Mouse (Mus musculus) CH12.LX (cell line): ENCODE measurements around the gene 4930402F06Rik. TPM values are rescaled to one million over a fixed set of nuclear protein-coding genes. Genes with fewer than 3 reads are reported as not detected.

Experiments
- DNase-seq: peaks from one replicate; pipeline ENCODE4 v3.0.0-alpha.2; 2013; ENCODE audit errors: extremely low read depth
- H3K27ac ChIP-seq: 2 replicates; pipeline ENCODE4 v1.5.1; 2012; ENCODE audit warnings: low read depth, mild to moderate bottlenecking, control low read depth, moderate library complexity; ENCODE audit not compliant: insufficient read depth
- H3K27me3 ChIP-seq: replicated peaks from 2 replicates; pipeline ENCODE3; 2012; ENCODE audit warnings: inconsistent platforms
- H3K36me3 ChIP-seq, 2 experiments: replicated peaks in 1 of 2; 2 replicates each; pipeline versions ENCODE3 to v1.6.1; 2012; ENCODE audit warnings: inconsistent platforms in 1 of 2, low read length in 1 of 2, mild to moderate bottlenecking in 1 of 2, mixed read lengths in 1 of 2, moderate library complexity in 1 of 2; ENCODE audit not compliant: control insufficient read depth in 1 of 2, insufficient read depth in 1 of 2
- H3K4me1 ChIP-seq, 2 experiments: 2 replicates each; pipeline ENCODE4 v1.6.1; 2012; ENCODE audit warnings: inconsistent platforms in 1 of 2, moderate library complexity in 1 of 2; ENCODE audit not compliant: insufficient read depth in 2 of 2, control insufficient read depth in 1 of 2
- H3K4me2 ChIP-seq: 2 replicates; pipeline ENCODE4 v1.6.1; 2012; ENCODE audit warnings: low read depth, mild to moderate bottlenecking, control low read depth; ENCODE audit not compliant: poor library complexity, insufficient read depth, severe bottlenecking
- H3K4me3 ChIP-seq, 3 experiments: fragments of 150-350 bp in 1 of 3; sonication (generic) in 1 of 3; replicated peaks in 1 of 3; 2 replicates each; pipeline versions ENCODE3 to v1.5.1; 2011 to 2012; ENCODE audit warnings: low read depth in 2 of 3, low read length in 2 of 3, mild to moderate bottlenecking in 2 of 3, moderate library complexity in 2 of 3, control low read depth in 1 of 3, improper control_type of control experiment in 1 of 3, inconsistent platforms in 1 of 3, mixed read lengths in 1 of 3; ENCODE audit not compliant: poor library complexity in 1 of 3
- H3K79me2 ChIP-seq: replicated peaks from 2 replicates; pipeline ENCODE4 v1.6.1; 2012; ENCODE audit warnings: mild to moderate bottlenecking, moderate library complexity; ENCODE audit not compliant: control insufficient read depth, poor library complexity, insufficient read depth, severe bottlenecking; ENCODE audit errors: extremely low read depth
- H3K9ac ChIP-seq: 2 replicates; pipeline ENCODE4 v1.6.1; 2012; ENCODE audit warnings: low read depth, mild to moderate bottlenecking, control low read depth, moderate library complexity; ENCODE audit not compliant: insufficient read depth
- H3K9me3 ChIP-seq: replicated peaks from 2 replicates; pipeline ENCODE3; 2012; ENCODE audit warnings: low read length, inconsistent platforms, mixed read lengths
- BHLHE40 ChIP-seq: IDR thresholded peaks from 2 replicates; pipeline ENCODE4 v1.6.1; 2011; ENCODE audit warnings: mild to moderate bottlenecking, low read depth, low read length, improper control_type of control experiment
- CHD1 ChIP-seq: IDR thresholded peaks from 2 replicates; pipeline ENCODE4 v1.6.1; 2012; ENCODE audit warnings: low read depth, low read length, improper control_type of control experiment, inconsistent platforms
- CHD2 ChIP-seq: IDR thresholded peaks from 2 replicates; pipeline ENCODE4 v1.6.1; 2011; ENCODE audit warnings: low read length, improper control_type of control experiment
- CTCF ChIP-seq, 2 experiments: IDR thresholded peaks in 1 of 2; conservative IDR thresholded peaks in 1 of 2; 2 replicates each; pipeline ENCODE4 v1.5.1; 2011 to 2012; ENCODE audit warnings: low read depth in 2 of 2, low read length in 2 of 2, improper control_type of control experiment in 1 of 2, inconsistent platforms in 1 of 2, mild to moderate bottlenecking in 1 of 2, moderate library complexity in 1 of 2
- E2F4 ChIP-seq: IDR thresholded peaks from 2 replicates; pipeline ENCODE4 v1.6.1; 2011; ENCODE audit warnings: low read depth, low read length, improper control_type of control experiment; ENCODE audit not compliant: insufficient replicate concordance
- EP300 ChIP-seq: IDR thresholded peaks from 2 replicates; pipeline ENCODE4 v1.6.1; 2011; ENCODE audit warnings: low read length, improper control_type of control experiment
- ETS1 ChIP-seq: conservative IDR thresholded peaks from 2 replicates; pipeline ENCODE4 v1.6.1; 2012; ENCODE audit warnings: low read depth, mild to moderate bottlenecking, inconsistent platforms, low read length, improper control_type of control experiment, moderate library complexity
- GABPA ChIP-seq: IDR thresholded peaks from 2 replicates; pipeline ENCODE4 v1.6.1; 2012; ENCODE audit warnings: low read depth, low read length, improper control_type of control experiment, inconsistent platforms; ENCODE audit not compliant: insufficient replicate concordance
- IRF4 ChIP-seq: IDR thresholded peaks from 2 replicates; pipeline ENCODE4 v1.6.1; 2014; ENCODE audit warnings: low read depth, mild to moderate bottlenecking, inconsistent platforms, low read length, improper control_type of control experiment
- JUN ChIP-seq: IDR thresholded peaks from 2 replicates; pipeline ENCODE4 v1.6.1; 2011; ENCODE audit warnings: low read depth, mild to moderate bottlenecking, low read length, improper control_type of control experiment, moderate library complexity; ENCODE audit not compliant: insufficient read depth
- MAX ChIP-seq: IDR thresholded peaks from 2 replicates; pipeline ENCODE4 v1.6.1; 2011; ENCODE audit warnings: low read length, improper control_type of control experiment
- MEF2A ChIP-seq: IDR thresholded peaks from 2 replicates; pipeline ENCODE4 v1.6.1; 2014; ENCODE audit warnings: low read depth, mild to moderate bottlenecking, inconsistent platforms, low read length, improper control_type of control experiment, borderline replicate concordance
- NELFE ChIP-seq: IDR thresholded peaks from 2 replicates; pipeline ENCODE4 v1.6.1; 2011; ENCODE audit warnings: low read depth, low read length, improper control_type of control experiment
- PAX5 ChIP-seq: IDR thresholded peaks from 2 replicates; pipeline ENCODE4 v1.6.1; 2012; ENCODE audit warnings: low read length, inconsistent platforms, mixed read lengths
- POLR2A ChIP-seq: IDR thresholded peaks from 2 replicates; pipeline ENCODE4 v1.6.1; 2011; ENCODE audit warnings: low read depth, mild to moderate bottlenecking, improper control_type of control experiment, low read length
- POLR2AphosphoS2 ChIP-seq: IDR thresholded peaks from 2 replicates; pipeline ENCODE4 v1.6.1; 2011; ENCODE audit warnings: low read depth, low read length, improper control_type of control experiment
- SIN3A ChIP-seq: IDR thresholded peaks from 2 replicates; pipeline ENCODE4 v1.6.1; 2012; ENCODE audit warnings: low read length, improper control_type of control experiment, inconsistent platforms
- SMC3 ChIP-seq: IDR thresholded peaks from 2 replicates; pipeline ENCODE4 v1.6.1; 2011; ENCODE audit warnings: low read depth, low read length, improper control_type of control experiment
- TCF12 ChIP-seq: IDR thresholded peaks from 2 replicates; pipeline ENCODE4 v1.6.1; 2014; ENCODE audit warnings: low read depth, mild to moderate bottlenecking, inconsistent platforms, low read length, improper control_type of control experiment
- USF1 ChIP-seq: IDR thresholded peaks from 2 replicates; pipeline ENCODE4 v1.6.1; 2014; ENCODE audit warnings: low read depth, mild to moderate bottlenecking, inconsistent platforms, low read length, improper control_type of control experiment
- ZC3H11A ChIP-seq: IDR thresholded peaks from 2 replicates; pipeline ENCODE4 v1.6.1; 2012; ENCODE audit warnings: low read depth, mild to moderate bottlenecking, inconsistent platforms, low read length, improper control_type of control experiment
- ZNF384 ChIP-seq: IDR thresholded peaks from 2 replicates; pipeline ENCODE4 v1.6.1; 2012; ENCODE audit warnings: low read depth, low read length, improper control_type of control experiment, inconsistent platforms
- dilution Hi-C: fragments of 300-500 bp; cut with MboI; formaldehyde crosslinking; loops from 2 replicates; pipeline ENCODE4 v1.14.3; 2020; ENCODE audit warnings: low sequenced_read_pairs; ENCODE audit not compliant: extremely low pct_unique_long_range_greater_than_20kb, extremely low pct_ligation_motif_present
- in situ Hi-C: fragments of 300-500 bp; cut with MboI; formaldehyde crosslinking; loops from 3 replicates; pipeline ENCODE4 v1.14.3; 2019; ENCODE audit warnings: low sequenced_read_pairs, low pct_ligation_motif_present, low pct_unique_long_range_greater_than_20kb, mixed read lengths
- polyA plus RNA-seq: library from polyadenylated mRNA; unstranded; fragments of >175 nt; gene quantifications from 2 replicates; pipeline ENCODE4 v1.2.1, GENCODE M21; 2012; ENCODE audit warnings: low read depth; ENCODE audit not compliant: insufficient read length
- total RNA-seq, 2 experiments: library from RNA; depleted of rRNA; stranded (reverse); fragments of 300-350 nt in 1 of 2; fragments of >200 nt in 1 of 2; gene quantifications; 2 replicates each; pipeline ENCODE4 v1.2.3; 2012 to 2014

4930402F06Rik gene
- total and polyA plus RNA-seq, 3 experiments = not detected

- dilution Hi-C loops = no loop called here
- H3K4me3 ChIP-seq = no peak overlapping the region
- H3K9me3 ChIP-seq = no peaks in the 10 kb centered on the region
- no peaks in the 10 kb centered on the region for H3K27me3 ChIP-seq
- H3K9ac ChIP-seq = no peak overlapping the region
- no peak overlapping the region for H3K27ac ChIP-seq
- H3K4me1 ChIP-seq = peaks cover 18 to 37% of the 10 kb centered on the region in 2 experiments
- no peak overlapping the region for H3K4me2 ChIP-seq
- no peak for DNase-seq
- in situ Hi-C loops = no loop called here
- H3K36me3 ChIP-seq = peaks cover 75 to 89% of the 10 kb centered on the region in 2 experiments
- peaks cover 37% of the 10 kb centered on the region for H3K79me2 ChIP-seq
- TF ChIP-seq JUN = no peak
- no peak for TF ChIP-seq PAX5
- no peak for TF ChIP-seq MEF2A
- TF ChIP-seq GABPA = no peak
- TF ChIP-seq POLR2AphosphoS2 = no peak
- no peak for TF ChIP-seq CTCF (conservative IDR thresholded peaks at IDR 0.05 in 1 of 2, IDR thresholded peaks at IDR 0.05 in 1 of 2; ENCODE audit: low read depth in 2 of 2, low read length in 2 of 2)
- no peak for TF ChIP-seq EP300
- TF ChIP-seq SMC3 = no peak
- no peak for TF ChIP-seq NELFE
- TF ChIP-seq POLR2A = no peak
- TF ChIP-seq MAX = no peak
- TF ChIP-seq USF1 = no peak
- TF ChIP-seq ZNF384 = no peak
- TF ChIP-seq SIN3A = no peak
- TF ChIP-seq CHD1 = no peak
- TF ChIP-seq, all 38 proteins: peak for 0
Observed at GRCm38 (mm10) chr2:35430806-35431205, 33.8 kb upstream of the 4930402F06Rik start.

- Histone ChIP-seq H3K9ac (no peak overlapping the region), H3K4me2 (no peak overlapping the region), H3K27me3 (no peaks in the 10 kb centered on the region), H3K36me3 (peaks cover 78 to 90% of the 10 kb centered on the region in 2 experiments), H3K9me3 (no peaks in the 10 kb centered on the region), H3K4me3 (peak overlapping the region in 1 of 3 experiments; percentile 8), H3K27ac (peak overlapping the region; percentile 5; the same call in 1 of the 2 replicates), H3K4me1 (peaks cover 18 to 31% of the 10 kb centered on the region in 2 experiments), H3K79me2 (peaks cover 29% of the 10 kb centered on the region)
- no peak for TF ChIP-seq SIN3A
- peak; percentile 41; the same call in 1 of the 2 replicates for TF ChIP-seq BHLHE40
- TF ChIP-seq EP300 = peak; percentile 65
- no peak for TF ChIP-seq JUN
- TF ChIP-seq IRF4 = peak; percentile 67
- no peak for TF ChIP-seq CHD2
- TF ChIP-seq SMC3 = no peak
- no peak for TF ChIP-seq E2F4
- TF ChIP-seq MEF2A = peak; percentile 92
- 0 out of 2 replicates have a peak, but pooled peaks have one; percentile 13 for TF ChIP-seq ETS1
- no peak for TF ChIP-seq CHD1
- TF ChIP-seq MAX = no peak
- peak; percentile 52; the same call in 1 of the 2 replicates for TF ChIP-seq TCF12
- TF ChIP-seq ZC3H11A = no peak
- dilution Hi-C loops (no loop called here), in situ Hi-C loops (no loop called here)
- peak; percentile 52 for DNase-seq
Observed at GRCm38 (mm10) chr2:35428615-35429300, 31.8 kb upstream of the 4930402F06Rik start.
